Mouse (Mus musculus): Measurements from ENCODE around the gene Osbpl3.
A peak's percentile ranks its signal among the peaks of the same experiment; 100 is the strongest.

The Osbpl3 gene

DNA sequence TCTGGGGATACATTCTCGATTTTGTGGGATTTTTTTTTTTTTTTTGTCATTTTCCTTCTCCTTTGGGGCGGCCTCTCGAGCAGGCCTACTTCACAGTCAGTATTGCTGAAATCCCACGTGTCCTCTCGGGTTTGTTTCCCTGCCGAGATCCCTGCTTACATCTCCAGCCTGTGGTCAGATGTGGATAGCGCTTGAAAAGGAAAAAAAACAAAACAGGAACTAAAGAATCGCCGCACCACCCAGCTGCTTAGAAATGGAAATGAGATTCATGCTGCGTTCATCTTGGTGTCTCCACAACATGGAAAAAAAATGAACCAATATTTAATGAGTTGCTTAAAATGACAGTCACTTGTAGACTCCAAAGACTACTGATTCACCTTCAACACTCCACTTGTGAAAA, 160.9 kb downstream of the Osbpl3 start:
- no peak for DNase-seq (ENCODE audit: low read depth, low spot score)

DNA sequence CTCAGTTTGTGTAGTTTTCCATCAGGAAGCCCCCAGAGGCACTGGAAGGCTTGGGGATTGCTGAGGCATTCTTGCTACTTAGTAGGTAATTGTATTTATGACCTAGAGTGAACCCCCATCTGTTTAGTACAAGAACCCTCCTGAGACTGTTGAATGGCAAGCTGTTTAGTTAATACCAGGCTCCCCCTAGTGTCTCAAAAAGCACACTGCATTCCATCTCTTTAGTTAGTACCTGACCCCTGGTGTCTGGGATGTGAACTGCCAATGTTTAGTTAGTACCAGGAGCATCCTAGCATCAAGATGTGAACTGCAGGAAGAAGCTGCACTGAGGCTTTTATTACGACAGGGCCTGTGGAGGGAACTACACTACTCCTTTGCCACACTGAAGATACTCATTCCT, 161.9 kb downstream of the Osbpl3 start:
- peak; percentile 92 for DNase-seq (ENCODE audit: low read depth, low spot score)

DNA sequence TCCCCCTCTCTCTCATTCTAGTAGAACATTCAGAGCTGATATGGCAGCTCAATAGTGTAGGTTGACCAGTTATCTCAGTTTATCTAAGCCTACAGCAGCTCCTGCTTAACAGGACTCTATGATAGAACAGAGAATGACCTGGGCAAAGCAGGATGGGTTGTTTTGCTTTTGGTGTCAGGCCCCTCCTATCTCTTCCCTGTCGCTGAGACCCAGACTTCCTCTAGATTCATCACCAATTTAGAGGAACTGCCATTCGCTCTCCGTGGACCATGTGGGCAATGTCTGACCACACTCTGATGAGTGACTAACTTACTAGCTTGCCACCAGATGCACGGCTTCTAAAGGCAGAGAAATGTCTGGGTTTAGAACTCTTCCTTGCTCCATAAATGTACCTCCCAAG, 164.4 kb downstream of the Osbpl3 start:
- DNase-seq (ENCODE audit: low read depth, low spot score) = no peak

DNA sequence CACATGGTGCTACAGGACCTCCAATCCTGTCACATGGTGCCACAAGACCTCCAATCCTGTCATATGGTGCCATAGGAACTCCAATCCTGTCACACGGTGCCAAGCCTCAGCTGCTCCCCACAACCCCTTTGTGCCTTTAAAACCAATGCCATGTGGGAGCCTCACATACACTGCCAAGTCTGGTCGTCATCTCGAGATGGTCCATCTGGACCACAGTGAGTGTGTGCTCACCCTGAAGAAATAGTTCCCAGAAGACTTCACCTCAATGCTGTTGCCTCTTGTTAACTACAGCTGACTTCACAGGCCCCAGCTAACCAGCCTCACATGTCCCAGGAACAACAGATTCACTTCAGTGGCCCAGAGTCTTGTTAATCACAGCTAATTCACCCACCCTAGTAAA, 169.1 kb downstream of the Osbpl3 start:
- DNase-seq (ENCODE audit: low read depth, low spot score) = no peak

DNA sequence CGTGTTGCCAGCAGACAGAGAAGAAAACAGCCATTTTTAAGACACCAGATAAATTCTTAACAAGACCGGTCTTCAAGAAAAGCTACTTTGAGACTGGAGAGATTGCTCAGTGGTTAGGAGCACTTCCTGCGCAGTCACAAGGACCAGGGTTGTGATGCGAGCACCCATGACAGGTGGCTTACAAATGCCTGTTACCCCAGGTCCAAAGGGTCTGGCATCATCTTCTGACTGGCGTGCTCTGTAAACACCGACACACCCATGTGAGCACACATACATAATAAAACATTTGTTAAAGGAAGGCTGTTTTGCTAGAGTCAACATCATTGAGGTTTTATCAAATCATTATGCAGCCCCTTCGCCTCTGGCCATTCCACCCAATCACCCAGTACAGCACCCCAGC, 176.4 kb downstream of the Osbpl3 start:
- no peak for DNase-seq (ENCODE audit: low read depth, low spot score)

DNA sequence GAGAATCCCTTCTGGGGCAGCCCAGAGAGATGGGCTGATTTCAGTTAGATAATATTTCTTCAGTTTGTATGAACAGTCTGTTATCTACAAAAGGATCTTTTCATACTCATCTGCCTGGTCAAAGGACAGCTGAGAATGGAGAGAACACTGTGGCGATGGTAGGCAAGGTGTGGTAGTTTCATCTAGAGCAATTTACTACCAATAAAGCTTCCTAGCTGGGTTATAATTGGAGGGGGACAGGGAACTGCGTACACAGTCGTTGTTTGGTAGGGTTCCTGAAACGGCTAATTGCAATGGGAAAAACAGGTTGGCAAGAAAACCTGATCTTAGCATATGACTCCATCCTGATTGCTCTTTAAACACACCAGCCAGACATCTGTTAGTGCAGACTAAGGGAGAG, 182.1 kb downstream of the Osbpl3 start:
- no peak for DNase-seq (ENCODE audit: low read depth, low spot score)

DNA sequence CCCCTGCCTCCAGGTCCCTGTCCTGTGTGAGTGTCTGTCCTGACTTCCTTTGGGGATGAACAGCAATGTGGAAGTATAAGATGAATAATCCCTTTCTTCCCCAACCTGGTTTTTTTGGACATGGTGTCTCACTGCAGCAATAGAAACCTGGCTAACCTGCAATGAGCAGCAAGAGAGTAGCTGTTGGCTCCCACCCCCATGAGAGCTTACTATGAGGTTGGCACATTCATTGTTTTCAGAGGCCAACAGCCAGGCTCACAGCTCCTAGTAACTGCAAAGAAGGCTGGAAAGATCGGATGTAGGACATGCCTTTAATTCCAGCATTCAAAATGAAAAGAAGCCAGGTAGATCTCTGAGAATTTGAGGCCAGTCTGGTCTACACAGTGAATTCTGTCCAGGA, 182.6 kb downstream of the Osbpl3 start:
- no peak for DNase-seq (ENCODE audit: low read depth, low spot score)

DNA sequence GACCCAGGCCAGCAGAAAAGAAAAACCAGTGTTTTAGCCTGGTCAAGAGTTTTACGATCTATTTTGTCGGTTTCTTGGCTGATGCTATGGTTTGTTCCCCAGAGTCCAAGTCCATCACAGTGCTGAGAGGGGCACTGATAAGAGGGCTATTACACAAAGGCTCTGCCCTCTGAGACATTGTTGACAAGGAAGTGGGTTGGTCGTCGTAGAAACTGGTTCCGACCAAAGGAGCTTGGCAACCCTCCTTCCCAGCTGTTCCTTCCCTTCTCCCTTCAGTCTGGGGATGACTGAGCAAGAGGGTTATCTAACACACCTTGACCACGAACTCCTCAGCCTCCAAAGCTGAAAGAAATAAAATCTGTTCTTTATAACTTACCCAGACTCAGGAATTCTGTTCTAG, 192.3 kb downstream of the Osbpl3 start, which contains the start of gene Gsdme:
Gene Gsdme, minus strand, starts transcription at position 193 of the 400 bp plus-strand sequence.
- DNase-seq (ENCODE audit: low read depth, low spot score) = no peak

DNA sequence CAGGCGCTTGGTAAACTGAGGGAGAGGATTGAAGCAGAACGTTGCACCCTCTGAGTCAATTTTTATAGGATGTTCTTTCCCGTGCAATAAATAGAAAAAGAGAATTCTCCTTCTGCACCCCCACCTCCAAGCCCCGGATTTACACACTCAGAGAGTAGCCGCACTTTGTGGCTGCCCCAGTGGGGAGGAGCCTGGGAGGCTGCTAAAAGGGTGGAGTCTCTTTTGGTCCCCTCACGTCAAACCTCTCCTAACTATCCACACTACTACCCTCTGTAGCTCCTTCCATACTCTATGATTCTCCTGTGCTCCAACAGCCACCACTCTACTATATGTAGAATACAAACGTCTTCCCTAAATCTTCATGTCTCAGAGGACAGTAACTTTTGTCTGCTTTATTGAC, 193.7 kb downstream of the Osbpl3 start:
- no peak for DNase-seq (ENCODE audit: low read depth, low spot score)

DNA sequence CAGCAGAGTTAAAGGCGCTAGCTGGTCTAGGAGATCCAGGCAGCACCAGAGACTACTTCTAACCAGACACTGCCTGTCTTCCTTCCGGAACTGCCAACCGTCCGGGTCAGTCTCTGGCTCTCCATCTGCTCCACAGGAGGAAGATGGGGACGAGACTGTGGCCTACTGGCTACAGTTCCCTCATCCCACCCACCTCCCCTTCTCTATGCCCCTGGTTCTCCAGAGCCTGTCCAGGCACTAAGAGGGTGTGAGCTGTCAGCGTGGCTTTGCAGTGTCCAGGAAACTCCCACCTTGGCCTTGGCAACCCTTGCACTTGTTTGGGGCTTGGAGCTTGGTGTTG, 194.1 kb downstream of the Osbpl3 start:
- DNase-seq (ENCODE audit: low read depth, low spot score) = no peak

DNA sequence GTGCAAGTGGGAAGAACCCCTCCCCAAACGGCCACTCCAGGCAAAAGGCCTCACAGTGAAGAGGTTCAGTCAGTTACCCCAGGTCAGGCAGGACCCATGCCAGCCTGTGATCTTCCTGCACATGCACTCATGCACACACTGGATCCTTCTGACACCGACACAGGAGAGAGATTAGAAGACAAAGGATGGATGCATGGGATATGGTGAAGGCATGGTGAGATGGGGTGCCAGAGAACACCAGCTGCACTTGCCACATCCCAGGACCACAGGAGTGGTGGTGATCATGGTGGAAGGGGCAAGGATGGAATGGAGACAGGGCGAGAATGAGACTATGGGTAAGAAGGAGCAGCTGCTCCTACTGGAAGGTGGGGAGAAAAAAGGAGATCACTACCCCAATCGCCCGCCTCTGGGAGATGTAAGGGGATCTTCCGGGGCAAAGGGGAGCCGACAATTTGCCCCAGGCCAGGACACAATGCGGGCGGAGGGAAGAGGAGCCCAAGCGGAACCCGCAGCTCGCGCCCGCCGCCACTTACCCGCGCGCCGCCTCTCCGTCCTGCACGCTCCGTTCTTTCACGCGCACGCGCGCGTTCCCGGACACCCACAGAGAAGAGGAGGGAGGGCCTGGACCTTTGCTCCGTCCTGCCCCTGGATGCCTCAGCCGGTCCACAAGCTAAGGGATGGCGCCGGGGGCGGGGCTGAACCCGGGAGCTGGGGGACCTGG, 194.6 kb downstream of the Osbpl3 start:
- peak; percentile 72 for DNase-seq (ENCODE audit: low read depth, low spot score)

DNA sequence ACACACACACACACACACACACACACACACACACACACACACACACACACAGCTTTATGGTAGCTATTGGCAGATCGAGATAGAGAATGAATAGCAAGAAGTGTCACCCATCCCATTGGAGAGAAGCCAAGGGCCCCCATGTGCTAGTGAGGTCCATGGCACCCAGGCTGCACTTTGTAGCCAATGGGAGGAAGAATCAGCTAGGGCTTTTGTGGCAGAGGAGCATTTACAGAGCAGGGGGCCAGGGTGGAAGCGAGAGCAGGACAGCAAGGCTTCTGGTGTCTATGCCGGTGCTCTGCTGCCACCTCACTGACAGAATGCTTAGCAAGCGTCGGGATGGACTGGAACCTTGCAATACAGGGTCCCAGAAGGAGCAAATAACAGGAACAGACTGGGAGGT, 200.6 kb downstream of the Osbpl3 start:
- DNase-seq (ENCODE audit: low read depth, low spot score) = no peak

DNA sequence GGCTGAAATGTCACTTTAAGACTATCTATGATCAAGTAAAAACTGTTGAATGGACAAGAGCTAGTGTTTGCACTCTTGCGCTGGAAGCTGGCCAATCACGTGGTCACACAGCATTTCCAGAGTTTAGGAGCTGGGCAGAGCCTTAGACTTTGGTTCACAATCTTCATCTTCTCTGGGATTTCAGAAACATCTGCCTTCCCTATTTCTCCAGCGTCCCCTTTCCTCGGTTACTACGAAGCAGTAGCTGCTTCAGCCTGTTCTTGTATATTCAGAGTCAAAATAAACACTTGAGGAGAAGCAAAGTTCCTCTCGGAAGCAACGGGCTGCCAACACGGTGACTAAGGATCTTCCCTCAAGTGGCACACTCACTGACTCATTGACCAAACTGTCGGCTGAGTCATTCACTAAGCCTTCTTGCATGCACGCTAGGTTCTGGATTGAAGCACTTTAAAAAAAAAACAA, 201.2 kb downstream of the Osbpl3 start:
- no peak for DNase-seq (ENCODE audit: low read depth, low spot score)

DNA sequence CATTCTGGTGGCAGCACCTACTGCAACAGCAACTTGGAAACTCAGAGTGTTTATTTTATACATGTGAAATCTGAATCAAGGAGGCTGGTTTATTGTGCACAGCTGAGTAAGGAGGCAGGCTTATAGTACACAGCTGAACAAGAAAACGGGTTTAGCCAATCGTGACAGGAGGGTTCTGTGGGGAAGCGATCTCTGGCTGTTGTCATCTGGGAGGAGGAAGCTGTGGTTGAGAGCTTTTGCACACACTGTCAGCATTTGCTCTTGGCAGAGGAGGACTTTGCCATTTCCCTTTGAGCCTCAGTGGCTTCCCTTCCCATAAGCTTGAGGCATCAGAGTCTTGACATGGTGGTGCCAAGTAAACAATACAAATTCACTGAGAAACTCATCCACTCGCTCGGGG, 203.3 kb downstream of the Osbpl3 start:
- DNase-seq (ENCODE audit: low read depth, low spot score) = no peak

DNA sequence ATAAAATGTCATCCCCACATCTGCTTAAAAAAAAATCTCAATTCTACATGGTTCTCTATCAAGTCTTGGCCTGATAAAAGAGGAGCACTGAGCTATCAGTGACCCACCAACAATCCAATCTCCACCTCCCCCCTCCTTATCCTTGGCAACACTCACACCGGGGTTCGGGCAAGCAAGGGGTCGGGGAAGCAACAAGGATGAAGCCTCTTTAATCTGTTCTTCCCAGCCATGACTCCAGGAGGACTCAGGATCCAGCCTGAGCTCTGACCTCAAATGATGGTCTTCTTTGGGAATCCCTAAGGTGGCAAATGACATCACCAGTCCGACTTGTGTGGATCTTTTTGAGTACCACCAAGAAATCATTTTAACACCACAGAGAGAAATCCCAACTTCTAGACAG, 208.2 kb downstream of the Osbpl3 start:
- no peak for DNase-seq (ENCODE audit: low read depth, low spot score)

DNA sequence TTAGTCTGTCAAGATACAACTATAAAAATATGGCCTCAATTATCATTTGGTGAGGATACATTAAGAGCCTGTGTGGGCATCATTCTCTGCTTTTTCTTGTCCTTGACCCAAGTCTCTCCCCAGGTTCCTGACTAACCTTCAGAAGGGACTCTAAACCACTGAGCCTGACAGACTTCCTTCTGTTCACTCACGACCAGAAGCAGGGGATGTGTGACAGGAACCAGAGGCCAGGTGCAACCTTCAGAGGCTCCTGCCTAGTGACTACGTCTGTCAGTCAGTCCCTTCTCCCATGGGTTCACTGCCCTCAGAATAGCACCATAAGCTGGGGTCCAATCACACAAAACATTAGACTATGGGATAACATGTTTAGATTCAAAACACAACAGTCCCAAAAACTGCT, 208.6 kb downstream of the Osbpl3 start:
- no peak for DNase-seq (ENCODE audit: low read depth, low spot score)

DNA sequence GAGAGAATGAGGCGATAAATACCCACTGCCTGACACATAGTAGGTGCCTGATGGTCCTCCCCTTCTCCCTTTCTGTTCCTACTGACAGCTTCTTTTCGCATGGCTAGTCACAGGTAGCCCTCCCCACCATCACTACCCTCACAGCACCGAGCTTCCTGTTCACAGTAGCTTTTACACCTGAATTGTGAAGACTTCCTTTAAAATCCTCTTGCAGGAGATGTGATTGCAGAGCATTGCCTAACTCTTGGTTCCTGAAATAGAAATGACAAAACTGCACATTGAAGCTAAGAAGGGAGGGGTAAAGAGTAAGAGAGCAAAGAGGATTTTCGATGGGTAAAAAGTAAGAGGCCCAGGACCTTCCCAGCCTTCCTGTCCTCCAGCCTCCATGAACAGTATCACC, 211.0 kb downstream of the Osbpl3 start:
- DNase-seq (ENCODE audit: low read depth, low spot score) = no peak

DNA sequence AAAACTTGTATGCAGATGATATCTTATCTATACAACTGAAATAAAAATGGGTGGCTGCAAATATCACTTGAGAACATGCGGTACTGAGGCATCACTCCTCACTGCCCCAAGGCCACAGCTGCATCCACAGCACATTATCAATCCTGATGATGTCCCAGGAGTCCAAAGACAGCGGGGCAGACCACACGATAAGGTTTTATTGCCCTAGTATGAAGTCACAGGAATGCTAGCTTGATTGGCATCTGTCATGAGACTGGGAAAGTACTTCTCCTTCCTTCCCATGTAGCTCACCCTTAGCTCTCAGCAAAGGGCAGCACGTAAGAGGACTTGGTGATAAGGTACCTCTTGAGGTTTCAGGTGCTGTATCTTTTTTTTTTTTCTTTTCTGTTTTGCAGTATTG, 211.9 kb downstream of the Osbpl3 start:
- DNase-seq (ENCODE audit: low read depth, low spot score) = no peak
